Mouse (Mus musculus): ENCODE data around the gene Ubald2. TPM values are rescaled to one million over a fixed set of nuclear protein-coding genes. Genes with fewer than 3 reads are reported as not detected.

Gene Ubald2
- polyA plus RNA-seq, 1 experiment = 34.8 TPM

DNA sequence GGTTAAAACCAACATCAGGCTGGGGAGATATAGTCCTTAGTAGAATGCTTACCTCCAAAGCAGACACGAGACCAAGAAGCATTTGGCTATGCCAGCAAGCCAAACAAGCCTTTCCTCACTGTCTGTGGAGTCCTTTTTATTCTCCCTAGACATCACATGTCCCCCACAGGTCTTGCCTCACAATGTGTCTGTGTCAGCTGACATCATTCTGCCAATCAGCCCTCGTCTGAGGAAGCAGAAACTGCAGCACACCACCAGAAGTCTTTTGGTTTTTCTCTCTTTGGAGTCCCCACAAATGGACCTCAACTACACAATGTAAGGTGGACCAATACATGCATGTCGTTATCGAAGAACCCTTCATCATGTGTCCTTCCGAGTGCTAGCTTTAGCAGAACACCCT lies 16.8 kb upstream of the Ubald2 start:
- Histone ChIP-seq H3K27me3 (ENCODE audit: control insufficient read depth, insufficient read depth, low read length) (no peaks in the 10 kb centered on the region; the same call in 1 of the 2 replicates), H3K4me1 (ENCODE audit: control insufficient read depth, insufficient read depth, low read length) (peaks cover 3% of the 10 kb centered on the region; the same call in 1 of the 2 replicates), H3K27ac (ENCODE audit: insufficient read depth, low read length) (no peak overlapping the region), H3K4me3 (replicated peaks; ENCODE audit: insufficient read depth, low read depth, low read length) (no peak overlapping the region)
- no peak for DNase-seq
- TF ChIP-seq POLR2A (IDR thresholded peaks at IDR 0.05; ENCODE audit: borderline replicate concordance, insufficient read depth, low read length) (no peak), CTCF (IDR thresholded peaks at IDR 0.05; ENCODE audit: borderline replicate concordance, insufficient read depth, low read depth, low read length) (no peak)
- 94% methylated on average over 5 of the region's 5 CpGs for WGBS

DNA sequence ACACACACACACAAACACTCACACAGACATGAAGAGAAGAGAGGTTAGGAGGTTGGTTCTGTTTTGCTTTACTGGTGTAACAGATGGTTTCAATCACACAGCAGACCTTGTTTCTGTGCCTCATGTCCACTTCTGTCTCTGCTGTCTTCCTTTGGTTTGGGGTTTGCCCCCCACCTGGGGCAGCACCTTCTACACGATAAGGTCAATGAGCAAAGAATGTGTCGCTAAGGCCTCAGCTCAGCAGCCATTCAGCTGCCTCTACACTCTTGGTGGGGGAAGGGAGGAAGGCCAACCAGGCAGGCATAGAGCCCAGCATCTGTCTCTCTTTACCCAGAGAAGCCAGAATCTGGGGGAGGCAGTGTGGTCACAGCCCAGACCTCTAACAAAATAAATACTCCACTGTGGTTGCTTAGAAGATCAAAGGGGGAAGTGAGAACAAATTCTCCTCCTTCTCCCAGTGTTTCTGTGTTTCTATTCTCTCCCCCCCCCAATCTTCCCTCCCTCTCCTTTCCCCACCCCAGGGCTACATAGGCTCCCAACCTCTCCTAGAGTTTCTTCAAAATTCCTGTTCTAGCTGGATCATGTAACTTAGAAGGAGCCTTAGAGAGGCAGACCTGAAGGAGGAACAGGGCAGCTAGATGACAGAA lies 15.6 kb upstream of the Ubald2 start:
- Histone ChIP-seq H3K4me1 (ENCODE audit: control insufficient read depth, insufficient read depth, low read length) (no peaks in the 10 kb centered on the region; the same call in 1 of the 2 replicates), H3K4me3 (replicated peaks; ENCODE audit: insufficient read depth, low read depth, low read length) (no peak overlapping the region), H3K27ac (ENCODE audit: insufficient read depth, low read length) (no peak overlapping the region), H3K27me3 (ENCODE audit: control insufficient read depth, insufficient read depth, low read length) (no peaks in the 10 kb centered on the region; the same call in 1 of the 2 replicates)
- 68% methylated on average over 2 of the region's 2 CpGs for WGBS
- DNase-seq = no peak
- no peak for TF ChIP-seq CTCF (IDR thresholded peaks at IDR 0.05; ENCODE audit: borderline replicate concordance, insufficient read depth, low read depth, low read length)
- no peak for TF ChIP-seq POLR2A (IDR thresholded peaks at IDR 0.05; ENCODE audit: borderline replicate concordance, insufficient read depth, low read length)

DNA sequence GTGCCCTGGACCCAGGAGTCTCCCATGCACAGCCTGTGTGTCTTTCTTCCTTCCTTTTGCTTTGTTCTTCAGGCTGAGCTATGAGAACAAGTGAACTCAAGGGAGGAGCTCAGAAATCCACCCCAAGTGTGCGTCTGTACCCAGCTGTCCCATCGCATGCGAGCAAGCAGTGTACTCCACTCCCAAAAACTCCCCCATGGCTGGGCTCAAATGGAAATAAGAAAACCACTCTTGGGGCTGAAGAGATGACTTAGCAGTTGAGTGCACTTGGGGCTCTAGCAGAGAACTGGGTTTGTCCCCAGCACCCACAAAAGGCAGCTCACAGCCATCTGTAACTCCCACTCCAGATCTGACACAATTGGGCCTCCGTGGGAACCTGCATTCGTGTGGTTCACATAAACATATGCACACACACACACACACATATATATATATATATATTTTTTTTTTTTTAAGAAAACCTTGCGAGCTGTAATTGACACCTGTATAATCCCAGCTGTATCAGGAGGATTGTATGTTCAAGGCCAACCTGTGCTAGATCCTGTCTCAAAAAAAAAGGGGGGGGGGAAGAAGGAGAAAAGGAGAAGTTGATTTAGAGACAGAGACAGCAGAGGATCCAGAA lies 14.9 kb upstream of the Ubald2 start:
- DNase-seq = no peak
- WGBS = 91% methylated on average over 6 of the region's 6 CpGs

DNA sequence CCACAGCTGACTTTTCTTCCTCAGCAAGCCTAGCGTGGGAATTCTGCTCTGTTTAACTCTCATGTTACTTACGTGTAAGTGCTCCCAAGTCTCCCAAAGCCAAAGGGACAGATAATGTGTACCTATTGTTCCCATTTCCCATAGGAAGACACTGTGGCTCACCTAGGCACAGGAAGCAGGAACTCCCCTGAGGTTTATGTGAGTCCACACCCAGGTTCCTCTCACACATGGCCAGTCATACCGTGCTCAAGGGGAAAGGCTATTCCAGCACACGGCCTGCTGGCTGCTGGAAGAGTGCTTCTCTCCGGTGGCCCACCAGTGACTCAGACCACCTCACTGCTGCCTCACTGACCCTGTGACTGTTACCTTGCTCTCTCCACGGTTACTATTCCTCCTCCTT lies 12.8 kb upstream of the Ubald2 start:
- whole genome bisulfite sequencing = 87% methylated on average over 6 of the region's 6 CpGs
- TF ChIP-seq POLR2A (IDR thresholded peaks at IDR 0.05; ENCODE audit: borderline replicate concordance, insufficient read depth, low read length) (no peak), CTCF (IDR thresholded peaks at IDR 0.05; ENCODE audit: borderline replicate concordance, insufficient read depth, low read depth, low read length) (no peak)

More for the DNA sequence above, 14.9 kb upstream of the Ubald2 start:
- Histone ChIP-seq H3K27ac (ENCODE audit: insufficient read depth, low read length) (no peak overlapping the region), H3K4me1 (ENCODE audit: control insufficient read depth, insufficient read depth, low read length) (no peaks in the 10 kb centered on the region), H3K4me3 (replicated peaks; ENCODE audit: insufficient read depth, low read depth, low read length) (no peak overlapping the region), H3K27me3 (ENCODE audit: control insufficient read depth, insufficient read depth, low read length) (no peaks in the 10 kb centered on the region; the same call in 1 of the 2 replicates)
- TF ChIP-seq POLR2A (IDR thresholded peaks at IDR 0.05; ENCODE audit: borderline replicate concordance, insufficient read depth, low read length) (no peak), CTCF (IDR thresholded peaks at IDR 0.05; ENCODE audit: borderline replicate concordance, insufficient read depth, low read depth, low read length) (no peak)

DNA sequence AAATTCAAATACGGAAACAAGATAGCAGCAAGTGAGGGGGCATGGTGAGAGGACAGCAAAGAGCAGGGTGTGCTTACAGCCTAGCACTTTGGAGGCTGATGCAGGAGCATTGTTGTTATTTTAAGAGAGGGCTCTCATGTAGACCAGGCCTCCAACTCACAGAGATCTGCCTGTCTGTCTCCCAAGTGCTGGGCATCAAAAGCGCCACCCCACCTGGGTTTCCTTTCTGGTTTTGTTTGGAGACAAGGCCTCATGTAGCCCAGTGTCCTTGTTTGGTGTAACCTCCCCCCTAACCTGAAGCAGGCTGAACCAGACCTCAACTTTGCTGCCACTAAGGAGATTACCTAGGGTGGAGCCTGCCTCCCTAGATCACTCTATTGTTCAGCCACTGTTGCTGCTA lies 11.3 kb upstream of the Ubald2 start:
- Histone ChIP-seq H3K4me3 (replicated peaks; ENCODE audit: insufficient read depth, low read depth, low read length) (no peak overlapping the region), H3K27ac (ENCODE audit: insufficient read depth, low read length) (no peak overlapping the region), H3K27me3 (ENCODE audit: control insufficient read depth, insufficient read depth, low read length) (no peaks in the 10 kb centered on the region; the same call in 1 of the 2 replicates), H3K4me1 (ENCODE audit: control insufficient read depth, insufficient read depth, low read length) (no peaks in the 10 kb centered on the region)
- WGBS = 96% methylated on average over 2 of the region's 2 CpGs
- TF ChIP-seq CTCF (IDR thresholded peaks at IDR 0.05; ENCODE audit: borderline replicate concordance, insufficient read depth, low read depth, low read length) (no peak), POLR2A (IDR thresholded peaks at IDR 0.05; ENCODE audit: borderline replicate concordance, insufficient read depth, low read length) (no peak)
- no peak for DNase-seq

More for the DNA sequence above, 12.8 kb upstream of the Ubald2 start:
- Histone ChIP-seq H3K27me3 (ENCODE audit: control insufficient read depth, insufficient read depth, low read length) (no peaks in the 10 kb centered on the region; the same call in 1 of the 2 replicates), H3K27ac (ENCODE audit: insufficient read depth, low read length) (no peak overlapping the region), H3K4me3 (replicated peaks; ENCODE audit: insufficient read depth, low read depth, low read length) (no peak overlapping the region), H3K4me1 (ENCODE audit: control insufficient read depth, insufficient read depth, low read length) (no peaks in the 10 kb centered on the region)
- DNase-seq = no peak

DNA sequence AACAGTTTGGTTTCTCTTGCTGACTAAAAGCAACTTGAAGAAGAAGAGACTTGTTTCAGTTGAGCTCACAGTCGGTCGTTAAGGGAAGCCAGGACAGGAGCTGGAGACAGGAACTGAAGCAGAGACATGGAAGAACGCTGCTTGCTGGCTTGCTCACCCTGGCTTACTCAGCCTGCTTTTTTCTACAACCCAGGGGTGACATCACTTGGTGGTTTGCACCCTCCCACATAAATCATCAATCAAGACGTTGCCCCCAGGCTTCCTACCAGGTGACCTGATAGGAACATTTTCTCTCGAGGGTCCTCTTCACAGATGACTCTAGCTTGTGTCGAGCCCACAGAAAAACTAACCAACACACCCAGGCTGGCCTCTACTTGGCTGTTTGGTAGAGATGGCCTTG lies 10.7 kb upstream of the Ubald2 start:
- Histone ChIP-seq H3K27me3 (ENCODE audit: control insufficient read depth, insufficient read depth, low read length) (no peaks in the 10 kb centered on the region; the same call in 1 of the 2 replicates), H3K4me1 (ENCODE audit: control insufficient read depth, insufficient read depth, low read length) (no peaks in the 10 kb centered on the region), H3K4me3 (replicated peaks; ENCODE audit: insufficient read depth, low read depth, low read length) (no peak overlapping the region), H3K27ac (ENCODE audit: insufficient read depth, low read length) (no peak overlapping the region)
- TF ChIP-seq CTCF (IDR thresholded peaks at IDR 0.05; ENCODE audit: borderline replicate concordance, insufficient read depth, low read depth, low read length) (no peak), POLR2A (IDR thresholded peaks at IDR 0.05; ENCODE audit: borderline replicate concordance, insufficient read depth, low read length) (no peak)
- DNase-seq = no peak
- WGBS = 90% methylated on average over 6 of the region's 6 CpGs

DNA sequence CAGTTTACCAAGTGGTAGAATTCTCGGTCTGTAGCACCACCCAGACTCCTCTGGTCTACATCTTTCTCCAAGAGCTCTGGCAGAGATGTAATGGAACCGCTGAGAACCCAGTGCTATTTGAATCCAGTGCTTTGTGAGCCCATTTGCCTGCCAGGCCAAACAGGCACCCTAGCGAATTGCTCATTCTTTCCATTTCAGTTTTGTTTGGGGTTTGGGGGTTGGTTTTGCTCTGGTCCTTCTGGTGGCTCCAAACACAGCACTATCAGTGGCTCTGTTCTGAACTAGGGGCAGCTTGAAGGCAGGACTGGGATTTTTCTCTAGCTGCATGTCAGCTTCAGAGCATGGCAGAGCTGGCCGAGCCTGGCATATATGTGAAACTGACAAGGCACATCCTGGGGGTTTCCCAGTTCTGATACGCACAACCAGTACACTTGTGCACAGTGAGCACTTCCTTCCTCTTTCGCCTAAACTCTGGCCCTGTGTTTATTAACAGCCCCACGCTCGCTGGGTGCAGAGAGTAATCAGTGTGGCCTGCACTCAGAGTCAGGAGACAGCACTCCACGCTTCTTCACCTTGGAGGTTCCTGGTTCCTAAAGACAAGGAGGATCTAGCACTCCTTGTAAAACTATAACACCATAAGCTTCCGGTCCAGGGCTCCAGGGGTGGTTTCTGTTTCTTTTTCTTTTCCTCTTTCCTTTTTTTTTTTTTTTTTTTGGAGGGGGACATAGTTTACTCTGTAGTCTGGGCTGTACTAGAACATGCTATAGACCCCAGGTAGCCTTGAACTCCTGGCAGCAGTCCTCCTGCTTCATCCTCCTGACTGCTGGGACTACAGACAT lies 9.9 kb upstream of the Ubald2 start:
- H3K27ac ChIP-seq (ENCODE audit: insufficient read depth, low read length) = no peak overlapping the region
- DNase-seq = no peak
- no peaks in the 10 kb centered on the region for H3K4me1 ChIP-seq (ENCODE audit: control insufficient read depth, insufficient read depth, low read length)
- H3K27me3 ChIP-seq (ENCODE audit: control insufficient read depth, insufficient read depth, low read length) = no peaks in the 10 kb centered on the region; the same call in 1 of the 2 replicates
- H3K4me3 ChIP-seq (replicated peaks; ENCODE audit: insufficient read depth, low read depth, low read length) = no peak overlapping the region
- TF ChIP-seq CTCF (IDR thresholded peaks at IDR 0.05; ENCODE audit: borderline replicate concordance, insufficient read depth, low read depth, low read length) (no peak), POLR2A (IDR thresholded peaks at IDR 0.05; ENCODE audit: borderline replicate concordance, insufficient read depth, low read length) (no peak)
- WGBS = 93% methylated on average over 10 of the region's 10 CpGs
